Mouse (Mus musculus): ENCODE data around the gene Btbd18.

- TF ChIP-seq EP300 (IDR thresholded peaks at IDR 0.05; ENCODE audit: low read length) (no peak), TCF12 (IDR thresholded peaks at IDR 0.05; ENCODE audit: low read depth, low read length) (peak; percentile 10; the same call in 1 of the 2 replicates), CTCF (conservative IDR thresholded peaks at IDR 0.05 in 1 of 2, IDR thresholded peaks at IDR 0.05 in 1 of 2; ENCODE audit: low read depth in 2 of 2, low read length in 2 of 2) (no peak), KAT2A (IDR thresholded peaks at IDR 0.05; ENCODE audit: insufficient replicate concordance, low read length) (no peak), NELFE (IDR thresholded peaks at IDR 0.05; ENCODE audit: low read depth, low read length) (peak; percentile 93), POLR2A (IDR thresholded peaks at IDR 0.05; ENCODE audit: low read depth, low read length) (peak; percentile 92), CHD1 (IDR thresholded peaks at IDR 0.05; ENCODE audit: low read depth, low read length) (no peak), MEF2A (IDR thresholded peaks at IDR 0.05; ENCODE audit: borderline replicate concordance, low read depth, low read length) (peak; percentile 9; the same call in 1 of the 2 replicates), JUND (conservative IDR thresholded peaks at IDR 0.05; ENCODE audit: low read depth, low read length) (no peak), USF2 (conservative IDR thresholded peaks at IDR 0.05; ENCODE audit: low read depth, low read length) (no peak)
These were observed 56.1 kb downstream of the Btbd18 start, which contains the start of gene Zdhhc5 for GRCm38 (mm10) chr2:84714811-84715561.

Measured in CH12.LX (cell line).